Mouse (Mus musculus) heart, postnatal 10 days (tissue): ENCODE results near the gene Hlf. TPM values are rescaled to one million over a fixed set of nuclear protein-coding genes. Genes with fewer than 3 reads are reported as not detected.

Source experiments
- DNase-seq, 2 experiments: peaks; one replicate each; pipeline ENCODE4 v3.0.0; 2021
- intact Hi-C: fragments of 180-260 bp; cut with DNase I; formaldehyde crosslinking; loops from one replicate; pipeline ENCODE4 v1.15.1; 2025
- total RNA-seq, 2 experiments: library from RNA; stranded (reverse); gene quantifications; 2 replicates each; pipeline ENCODE4 v1.2.3; 2021

Hlf gene
- total RNA-seq, 2 experiments from 2014 or later: 15.7 to 22.1 TPM

GRCm38 (mm10) chr11:90376436-90376835 lies 14.3 kb downstream of the Hlf start:
- intact Hi-C loops: no loop called here
- no peak for DNase-seq

- DNase-seq: no peak
- intact Hi-C loops: no loop called here
These were observed 19.1 kb downstream of the Hlf start for GRCm38 (mm10) chr11:90371470-90372100.

- DNase-seq: no peak
- intact Hi-C loops: no loop called here
These were observed 19.9 kb downstream of the Hlf start for GRCm38 (mm10) chr11:90370789-90371291.

GRCm38 (mm10) chr11:90370367-90370766 lies 20.3 kb downstream of the Hlf start:
- intact Hi-C loops: no loop called here
- DNase-seq: no peak

- DNase-seq: peak; percentile 92 to 93
- intact Hi-C loops: no loop called here
These were observed 21.1 kb downstream of the Hlf start for GRCm38 (mm10) chr11:90369605-90370004.

GRCm38 (mm10) chr11:90369115-90369514 lies 21.6 kb downstream of the Hlf start:
- intact Hi-C loops: no loop called here
- DNase-seq: peak; percentile 50 to 51

GRCm38 (mm10) chr11:90367894-90368860 lies 22.5 kb downstream of the Hlf start:
- no peak for DNase-seq
- intact Hi-C loops: no loop called here

- intact Hi-C loops: loop anchor here (5.0 kb wide), 2 partner anchors 48 to 252 kb away; no protein-coding TSS in a partner anchor
- DNase-seq: peak; percentile 42 to 47
These were observed 25.8 kb downstream of the Hlf start for GRCm38 (mm10) chr11:90364865-90365264.

- DNase-seq: no peak
- intact Hi-C loops: loop anchor here (5.0 kb wide), 2 partner anchors 47 to 253 kb away; no protein-coding TSS in a partner anchor
These were observed 26.7 kb downstream of the Hlf start for GRCm38 (mm10) chr11:90363821-90364497.

GRCm38 (mm10) chr11:90363406-90363805 lies 27.3 kb downstream of the Hlf start:
- DNase-seq: peak; percentile 68 to 81
- intact Hi-C loops: loop anchor here (5.0 kb wide), 2 partner anchors 46 to 254 kb away; no protein-coding TSS in a partner anchor

GRCm38 (mm10) chr11:90360536-90360935 lies 30.2 kb downstream of the Hlf start:
- intact Hi-C loops: loop anchor here (5.0 kb wide), 2 partner anchors 43 to 257 kb away; no protein-coding TSS in a partner anchor
- DNase-seq: no peak

GRCm38 (mm10) chr11:90358063-90358462 lies 32.6 kb downstream of the Hlf start:
- intact Hi-C loops: no loop called here
- DNase-seq: peak; percentile 64 to 65

GRCm38 (mm10) chr11:90357371-90357770 lies 33.3 kb downstream of the Hlf start:
- DNase-seq: peak in 1 of 2 experiments; percentile 34
- intact Hi-C loops: no loop called here

- DNase-seq: peak; percentile 44 to 55
- intact Hi-C loops: no loop called here
These were observed 34.0 kb downstream of the Hlf start for GRCm38 (mm10) chr11:90356495-90357304.

GRCm38 (mm10) chr11:90356036-90356435 lies 34.7 kb downstream of the Hlf start:
- DNase-seq: no peak
- intact Hi-C loops: no loop called here

GRCm38 (mm10) chr11:90355270-90355681 lies 35.4 kb downstream of the Hlf start:
- DNase-seq: peak; percentile 89 to 91
- intact Hi-C loops: no loop called here

GRCm38 (mm10) chr11:90352696-90353095 lies 38.0 kb downstream of the Hlf start:
- intact Hi-C loops: no loop called here
- DNase-seq: no peak

GRCm38 (mm10) chr11:90350153-90350512 lies 40.6 kb downstream of the Hlf start:
- DNase-seq: no peak
- intact Hi-C loops: no loop called here

GRCm38 (mm10) chr11:90349486-90350152 lies 41.1 kb downstream of the Hlf start:
- DNase-seq: no peak
- intact Hi-C loops: no loop called here
